Mouse (Mus musculus) heart, adult 18-20 months (tissue): Measurements from ENCODE around the gene Sytl1. TPM values are rescaled to one million over a fixed set of nuclear protein-coding genes. Genes with fewer than 3 reads are reported as not detected.
A peak's percentile ranks its signal among the peaks of the same experiment; 100 is the strongest.

ENCODE experiments used
- DNase-seq, 2 experiments: peaks; one replicate each; pipeline ENCODE4 v3.0.0; 2021 to 2022; ENCODE audit warnings: mixed read lengths in 1 of 2
- long read RNA-seq, 2 experiments: library from polyadenylated mRNA; stranded (forward); transcript quantifications; one replicate each; pipeline ENCODE4 v2.0.0; 2021
- total RNA-seq, 2 experiments: library from RNA; stranded (reverse); gene quantifications; 2 replicates each; pipeline ENCODE4 v1.2.3; 2021

Sytl1 gene
- total RNA-seq, result under 1 TPM; 0.22 to 0.72 TPM
- long read RNA-seq, experiment 1, partial matches to known transcripts, result 0 of 1 reads
- long read RNA-seq, experiment 1, other reads (novel, unspliced or antisense), result 1 of 1 reads
- long read RNA-seq, experiment 2, partial matches to known transcripts, result 0 of 1 reads
- long read RNA-seq, experiment 2, other reads (novel, unspliced or antisense), result 0 of 1 reads

GRCm38 (mm10) chr4:133262882-133263281, at the start of gene Sytl1:
Gene Sytl1, minus strand, starts transcription at chr4:133263113.
- DNase-seq, result no peak

DNA sequence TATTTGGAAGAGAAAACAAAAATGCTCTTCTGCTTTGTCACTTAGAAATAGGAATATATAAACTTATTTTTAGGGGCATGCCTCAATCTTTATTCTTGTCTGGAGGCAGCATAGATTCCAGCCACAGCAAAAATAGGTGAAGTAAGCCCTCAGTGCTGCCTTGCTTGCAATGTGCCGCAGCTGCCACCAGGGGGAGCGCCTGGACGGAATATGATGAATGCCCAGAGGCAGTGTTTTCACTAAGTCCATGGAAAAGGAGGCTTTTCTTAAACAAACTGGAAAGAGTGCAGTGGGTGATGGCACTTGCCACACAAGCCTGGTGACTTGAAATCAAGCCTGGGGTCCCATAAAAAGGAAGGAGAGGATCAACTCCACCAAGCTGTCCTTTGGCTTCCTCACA, 47.0 kb upstream of the Sytl1 start:
- DNase-seq, result peak; percentile 80 to 97

- peak; percentile 48 to 74 for DNase-seq
Measured at GRCm38 (mm10) chr4:133307331-133307730, 44.4 kb upstream of the Sytl1 start.

DNA sequence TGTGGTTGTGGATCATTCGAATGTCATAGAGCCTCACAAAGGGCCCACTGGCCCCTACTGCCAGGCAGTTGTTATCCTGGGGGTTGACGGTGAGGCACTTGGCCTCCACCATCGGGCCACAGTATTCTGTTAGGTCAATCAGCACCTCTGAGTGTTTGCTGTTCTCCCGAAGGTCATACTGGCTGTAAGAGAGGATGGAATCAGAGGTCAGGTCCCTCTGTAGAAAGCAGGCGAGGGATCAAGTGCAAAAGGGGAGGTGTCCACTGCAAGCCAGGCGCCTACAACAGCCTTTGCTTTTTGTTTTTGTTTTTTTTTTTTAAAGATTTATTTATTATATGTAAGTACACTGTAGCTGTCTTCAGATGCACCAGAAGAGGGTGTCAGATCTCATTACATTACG, 42.9 kb upstream of the Sytl1 start:
- DNase-seq, result no peak

DNA sequence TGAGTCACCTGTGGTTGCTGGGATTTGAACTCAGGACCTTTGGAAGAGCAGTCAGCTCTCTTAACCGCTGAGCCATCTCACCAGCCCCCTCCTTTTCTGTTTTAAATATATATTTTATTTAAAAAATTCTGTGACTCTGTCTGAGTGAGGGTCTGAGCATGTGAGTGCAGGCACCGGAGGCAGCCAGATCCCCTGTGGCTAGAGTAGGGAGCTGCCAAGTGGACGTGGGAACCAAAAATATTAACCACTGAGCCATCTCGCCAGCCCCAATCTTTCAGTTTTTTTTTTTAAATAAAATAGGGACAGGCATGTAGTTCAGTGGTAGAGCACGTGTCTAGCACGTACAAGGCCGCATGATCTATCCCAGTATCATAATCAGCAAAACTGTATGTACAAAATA, 41.9 kb upstream of the Sytl1 start:
- no peak for DNase-seq

DNA sequence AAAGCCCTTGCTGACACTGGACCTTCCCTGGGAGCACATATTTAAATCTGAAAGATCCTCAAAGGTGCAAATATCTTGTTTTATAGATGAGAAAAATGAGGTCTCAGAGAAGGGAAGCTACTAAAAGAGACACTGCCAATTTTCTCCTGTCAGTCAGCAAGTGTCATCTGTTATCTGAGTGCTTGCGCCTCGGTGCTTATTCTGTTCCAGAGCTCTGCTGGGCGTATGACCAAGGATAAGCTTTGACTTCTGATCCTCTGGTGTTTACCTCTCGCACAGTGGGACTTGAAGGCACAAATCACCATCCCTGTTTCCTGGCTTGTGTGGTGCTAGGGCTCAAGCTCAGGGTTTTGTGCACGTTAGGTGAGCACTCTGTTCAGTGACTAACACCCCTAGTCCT, 39.8 kb upstream of the Sytl1 start:
- DNase-seq, result peak in 1 of 2 experiments; percentile 38

DNA sequence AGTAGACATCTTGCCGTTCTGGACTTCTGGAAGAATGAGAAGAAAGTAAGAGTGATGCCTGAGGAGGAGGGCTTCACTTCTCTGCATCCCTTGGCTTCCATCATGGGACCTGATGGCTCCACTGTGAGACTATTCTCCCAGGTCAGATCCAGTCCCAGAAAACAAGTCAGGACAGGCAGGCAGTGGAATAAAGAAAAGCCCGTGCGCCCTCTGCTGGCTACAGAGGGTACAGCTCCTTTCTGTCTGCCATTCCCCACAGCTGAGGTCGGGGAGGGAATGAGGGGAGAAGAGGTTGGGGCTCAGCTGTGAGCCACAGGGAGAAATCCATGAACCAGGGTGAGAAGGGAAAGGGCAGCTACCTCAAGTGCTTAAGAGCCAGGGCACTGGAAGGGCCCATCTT, 38.9 kb upstream of the Sytl1 start:
- peak; percentile 52 to 86 for DNase-seq

DNA sequence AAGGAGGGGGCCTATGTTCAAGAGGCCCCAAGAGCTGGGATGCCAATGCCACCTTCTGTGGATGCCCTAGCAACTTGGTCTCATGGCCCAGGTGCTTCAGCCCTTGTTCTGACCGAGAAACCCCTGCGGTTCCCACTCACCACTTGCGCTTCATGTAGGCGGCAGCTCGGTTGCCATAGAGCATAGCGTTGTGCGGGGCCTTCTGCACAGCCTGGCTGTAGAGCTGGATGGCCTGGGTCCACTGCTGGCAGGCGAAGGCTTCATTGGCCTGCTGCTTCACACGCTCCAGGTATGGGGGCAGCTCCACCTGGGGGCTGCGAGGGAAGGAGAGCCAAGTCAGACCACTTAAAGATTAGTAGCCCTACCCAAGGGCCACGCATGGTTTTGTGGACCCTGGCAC, 37.5 kb upstream of the Sytl1 start:
- DNase-seq, result no peak

GRCm38 (mm10) chr4:133299701-133300100, 36.8 kb upstream of the Sytl1 start:
- no peak for DNase-seq

DNA sequence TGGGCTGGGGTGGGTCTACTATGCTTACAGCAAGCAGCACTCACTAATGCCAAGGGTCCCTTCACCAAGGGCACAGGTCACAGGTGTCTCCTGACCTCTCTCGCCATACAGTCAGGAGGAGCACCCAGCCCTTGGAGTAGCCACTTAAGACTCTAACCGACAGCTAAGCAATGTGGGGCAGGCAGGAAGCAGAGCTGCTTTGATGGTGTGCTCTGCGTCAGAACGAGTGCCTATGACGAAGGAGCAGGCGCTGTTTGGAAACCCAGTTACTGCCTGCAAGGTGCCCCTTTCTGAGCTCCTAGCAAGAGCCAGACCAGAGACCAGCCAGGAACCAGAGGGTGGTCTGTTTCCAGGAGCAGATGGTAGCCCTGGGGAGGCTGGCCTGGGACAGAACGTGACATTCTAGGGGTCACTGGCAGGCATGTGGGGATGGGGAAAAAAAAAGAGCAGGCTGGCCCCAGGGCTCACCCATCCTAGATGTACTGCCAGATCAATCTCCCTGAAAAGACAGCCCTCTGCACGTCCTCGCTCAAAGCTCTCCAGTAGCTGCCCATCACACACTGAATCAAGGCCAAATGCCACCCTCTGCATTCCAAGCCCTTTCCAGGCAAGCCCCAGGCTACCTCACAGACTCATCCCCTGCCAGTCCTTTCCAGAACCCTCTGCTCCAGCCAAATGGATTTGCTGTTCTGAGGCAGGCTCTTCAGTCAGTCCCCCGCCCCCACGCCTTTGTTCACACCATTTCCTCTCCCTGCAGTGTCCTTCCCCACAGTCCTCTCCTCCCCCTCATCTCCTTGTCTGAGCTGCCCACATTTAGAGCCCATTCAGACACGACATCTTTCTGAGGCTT, 35.8 kb upstream of the Sytl1 start:
- peak in 1 of 2 experiments; percentile 42 for DNase-seq

DNA sequence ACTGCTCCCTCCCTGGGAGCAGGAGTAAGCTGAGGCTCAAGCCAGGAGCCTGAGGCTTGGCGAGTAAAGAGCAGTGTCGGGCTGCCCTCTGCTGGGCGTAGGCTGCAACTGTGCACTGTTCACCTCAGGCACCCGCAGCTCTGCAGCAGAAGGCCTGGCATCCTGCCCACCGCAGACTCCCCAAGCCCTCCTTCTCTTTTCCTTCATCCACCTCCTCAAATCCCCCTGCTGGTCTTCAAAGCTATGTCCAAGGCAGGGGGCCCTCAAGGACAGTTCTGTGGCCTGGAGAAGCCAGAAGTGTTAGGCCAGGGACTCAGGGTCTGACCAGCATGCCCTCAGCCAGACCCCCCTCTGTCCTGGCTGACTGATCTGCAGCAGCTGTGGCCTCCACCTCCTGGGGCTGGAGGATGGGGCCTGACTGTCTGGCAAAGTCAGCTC, 34.9 kb upstream of the Sytl1 start:
- peak; percentile 81 to 87 for DNase-seq

DNA sequence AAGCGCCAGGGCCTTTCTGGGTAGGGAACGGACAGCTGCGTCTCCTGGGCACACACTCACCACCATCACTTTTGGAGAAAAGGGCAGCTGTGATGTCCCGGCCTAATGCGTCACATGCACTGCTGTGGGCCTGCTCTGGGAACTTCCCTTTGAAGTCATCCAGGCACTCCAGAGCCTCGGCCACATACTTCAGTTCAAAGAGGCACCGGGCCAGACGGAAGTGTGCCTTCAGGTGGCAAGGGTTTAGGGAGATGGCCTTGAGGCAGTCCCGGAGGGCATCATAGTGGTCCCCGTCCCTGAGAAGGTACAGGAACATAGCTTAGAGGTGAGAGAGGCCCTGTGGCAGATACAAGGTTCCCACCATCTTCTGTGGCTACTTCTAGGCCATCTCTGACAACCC, 34.4 kb upstream of the Sytl1 start:
- no peak for DNase-seq

DNA sequence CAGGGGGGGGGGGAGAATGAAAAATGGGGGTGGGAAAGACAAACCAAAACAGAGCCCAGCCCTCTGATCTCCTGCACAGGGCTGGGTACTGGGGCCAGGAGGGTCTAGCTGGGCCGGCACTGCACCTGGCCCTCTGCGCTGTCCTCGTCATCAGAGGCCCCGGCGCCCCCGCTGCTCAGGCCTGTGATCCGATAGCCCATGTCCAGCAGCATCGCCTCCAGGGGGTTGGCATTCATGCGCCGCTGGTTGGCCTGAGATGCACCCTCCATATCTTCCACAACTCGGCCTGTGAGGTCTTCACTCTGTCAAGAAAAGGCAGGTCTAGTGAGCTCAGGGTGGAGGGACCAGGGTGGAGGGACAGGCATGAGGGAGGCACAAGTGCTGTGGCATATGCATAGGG, 31.2 kb upstream of the Sytl1 start:
- no peak for DNase-seq

- no peak for DNase-seq
Measured at GRCm38 (mm10) chr4:133292901-133293843, 30.3 kb upstream of the Sytl1 start.

DNA sequence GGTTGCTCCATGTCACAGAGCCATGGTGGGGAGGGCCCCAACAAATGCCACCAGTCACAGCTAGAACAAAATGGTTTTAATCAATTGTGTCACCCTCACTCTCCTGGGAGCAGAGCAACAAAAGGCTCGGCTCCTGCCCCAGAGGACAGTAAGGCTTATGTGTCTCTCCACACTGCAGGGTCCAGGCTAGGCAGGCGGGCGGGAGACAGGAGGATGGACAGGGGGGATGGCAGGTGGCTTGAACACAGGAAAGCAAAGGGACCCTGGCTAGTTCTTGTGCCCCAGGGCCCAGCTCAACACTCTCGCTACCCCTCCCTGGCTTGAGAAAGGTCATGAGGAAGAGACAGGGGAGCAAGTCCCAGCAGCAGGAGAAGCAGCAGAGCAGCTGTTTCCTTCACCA, 29.5 kb upstream of the Sytl1 start:
- no peak for DNase-seq

GRCm38 (mm10) chr4:133291255-133291654, 28.3 kb upstream of the Sytl1 start:
- no peak for DNase-seq

DNA sequence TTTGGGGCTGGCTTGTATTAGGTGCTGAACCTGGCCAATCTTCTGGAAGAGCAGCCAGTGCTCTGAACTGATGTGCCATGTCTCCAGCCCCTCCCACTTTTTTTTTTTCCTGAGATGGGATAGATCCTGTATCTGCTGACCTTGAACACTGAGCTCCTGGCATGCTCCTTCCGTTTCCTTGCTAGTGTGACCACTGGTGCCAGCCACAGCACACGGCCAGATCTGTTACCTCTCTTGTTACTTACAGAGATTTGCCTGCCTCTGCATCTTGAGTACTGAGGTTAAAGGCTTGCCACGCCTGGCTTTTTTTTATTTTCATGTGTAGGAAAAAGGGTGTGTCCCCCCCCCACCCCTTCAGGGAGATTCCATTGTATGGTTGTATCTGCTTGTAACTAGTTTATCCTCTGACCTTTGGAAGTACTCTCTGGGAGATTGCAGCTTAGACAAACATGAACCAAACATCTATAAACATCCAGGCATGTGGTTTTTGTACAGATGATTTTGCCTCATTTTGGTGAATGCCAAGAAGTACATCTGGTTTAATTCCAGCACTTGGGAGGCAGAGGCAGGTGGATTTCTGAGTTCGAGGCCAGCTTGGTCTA, 23.7 kb upstream of the Sytl1 start:
- DNase-seq, result no peak

DNA sequence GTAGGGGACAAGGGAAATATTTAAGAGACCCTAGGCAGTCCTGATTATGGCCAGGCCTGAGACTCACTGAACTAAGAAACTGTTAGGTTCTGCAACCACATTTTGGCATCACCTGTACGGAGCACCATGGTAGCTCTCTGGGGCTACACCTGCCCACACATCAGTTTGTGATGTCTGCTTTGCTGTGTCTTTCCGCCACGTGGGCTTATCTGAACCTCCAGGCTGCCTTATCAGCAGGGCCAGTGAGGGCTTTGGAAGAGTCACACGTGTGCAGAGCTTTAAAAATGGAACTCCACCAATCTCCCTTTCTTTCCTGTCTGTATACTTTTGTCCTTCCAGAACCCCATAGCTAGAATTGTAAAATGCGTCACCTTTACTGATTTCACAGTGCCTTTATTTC, 23.0 kb upstream of the Sytl1 start:
- DNase-seq, result no peak

GRCm38 (mm10) chr4:133285299-133285698, 22.4 kb upstream of the Sytl1 start:
- DNase-seq, result no peak

GRCm38 (mm10) chr4:133282656-133283055, 19.7 kb upstream of the Sytl1 start:
- DNase-seq, result no peak

GRCm38 (mm10) chr4:133281951-133282481, 19.1 kb upstream of the Sytl1 start:
- no peak for DNase-seq

GRCm38 (mm10) chr4:133281513-133281912, 18.6 kb upstream of the Sytl1 start:
- DNase-seq, result no peak
